Mouse (Mus musculus) erythroblast, embryonic 14.5 days (primary cell): ENCODE data around the gene Mon2.

ENCODE experiments used
- GATA1 ChIP-seq: IDR thresholded peaks from 2 replicates; pipeline ENCODE4 v1.6.1; 2012; ENCODE audit warnings: low read length, inconsistent platforms, mixed read lengths
- TAL1 ChIP-seq: IDR thresholded peaks from 3 replicates; pipeline ENCODE4 v1.6.1; 2012; ENCODE audit warnings: low read length, inconsistent platforms, mixed read lengths

GRCm38 (mm10) chr10:123039936-123040335 lies 36.4 kb downstream of the Mon2 start:
- TF ChIP-seq GATA1 (no peak), TAL1 (no peak)
